Mouse (Mus musculus): ENCODE data around the gene Fbxo27. TPM values are rescaled to one million over a fixed set of nuclear protein-coding genes. Genes with fewer than 3 reads are reported as not detected.

Gene Fbxo27
- polyA plus RNA-seq, 1 experiment from 2014 or later: 4.3 TPM

DNA sequence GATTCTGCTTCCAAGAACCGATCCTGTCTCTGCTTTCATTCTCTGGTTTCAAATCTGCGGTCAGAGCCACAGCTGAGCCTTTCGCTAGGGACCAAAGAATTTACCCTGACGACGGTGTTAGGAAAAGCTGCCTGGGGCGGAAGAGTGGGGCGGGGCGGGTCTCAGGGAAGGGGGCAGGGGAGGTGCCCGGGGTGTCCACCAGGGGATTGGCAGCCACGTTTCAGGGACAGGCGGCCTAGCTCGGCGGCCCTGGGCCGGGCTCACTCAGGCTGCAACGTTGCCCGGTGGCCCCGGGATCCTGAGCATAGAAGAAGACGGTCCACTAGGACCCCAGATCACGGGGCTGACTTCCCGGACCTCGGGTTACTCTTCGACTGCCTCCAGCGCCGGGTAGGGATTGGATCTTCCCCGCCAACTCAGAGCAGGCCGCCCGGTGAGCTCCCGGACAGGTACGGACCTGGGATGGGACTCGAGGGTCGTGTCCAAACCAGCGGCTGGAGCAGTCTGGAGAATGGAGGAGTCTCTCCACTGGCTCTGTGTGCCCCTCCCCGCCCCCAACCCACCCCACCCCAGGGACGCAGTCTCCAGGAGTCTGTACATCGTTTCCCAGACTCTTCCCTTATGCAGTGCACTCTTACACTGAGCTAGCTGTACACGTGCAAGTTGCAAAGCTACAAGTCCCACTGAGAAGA is 24.1 kb downstream of the Fbxo27 start, which contains the start of gene Fbxo17:
TSS of gene Fbxo17 (plus strand) at position 215 of the 692 bp plus-strand sequence.
- DNase-seq (ENCODE audit: low spot score): peak; percentile 58
- ATAC-seq: peak; percentile 70
- WGBS: 3% methylated on average over 33 of the region's 36 CpGs
- Histone ChIP-seq H3K4me1 (ENCODE audit: control insufficient read depth, insufficient read depth, low read length) (no peaks in the 10 kb centered on the region), H3K36me3 (ENCODE audit: control insufficient read depth, insufficient read depth, low read length) (no peaks in the 10 kb centered on the region), H3K4me2 (ENCODE audit: low read length) (peak within 1 kb of the TSS; percentile 77), H3K4me3 (ENCODE audit: low read depth, low read length) (peak within 1 kb of the TSS; percentile 38), H3K9me3 (replicated peaks; ENCODE audit: control insufficient read depth, low read length) (no peaks in the 10 kb centered on the region), H3K27ac (ENCODE audit: low read depth, low read length) (no peak within 1 kb of the TSS), H3K27me3 (replicated peaks; ENCODE audit: control insufficient read depth, insufficient read depth, low read length) (no peaks in the 10 kb centered on the region), H3K9ac (ENCODE audit: low read length) (peak within 1 kb of the TSS; percentile 65)

DNA sequence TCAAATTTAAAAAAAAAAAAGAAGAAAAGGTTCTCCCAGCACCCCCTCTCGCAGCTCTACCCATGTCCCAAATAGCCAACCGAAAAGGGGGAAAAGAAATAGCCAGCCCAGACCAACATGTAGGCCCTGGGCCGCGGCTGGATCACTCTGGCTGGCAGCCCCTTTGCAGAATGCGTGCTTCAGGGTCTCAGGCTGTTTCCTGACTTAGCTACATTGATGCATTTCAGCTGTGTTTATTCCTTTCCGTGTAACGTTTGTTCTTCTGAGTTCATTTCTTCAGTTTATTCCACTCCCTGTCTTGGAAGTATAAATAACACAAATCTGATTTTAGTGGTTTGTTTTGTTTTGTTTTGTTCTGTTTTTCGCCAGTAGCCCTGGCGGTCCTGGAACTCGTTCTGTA is 25.1 kb downstream of the Fbxo27 start:
- Histone ChIP-seq H3K4me1 (ENCODE audit: control insufficient read depth, insufficient read depth, low read length) (no peaks in the 10 kb centered on the region), H3K9ac (ENCODE audit: low read length) (no peak overlapping the region), H3K27ac (ENCODE audit: low read depth, low read length) (no peak overlapping the region), H3K27me3 (replicated peaks; ENCODE audit: control insufficient read depth, insufficient read depth, low read length) (no peaks in the 10 kb centered on the region), H3K9me3 (replicated peaks; ENCODE audit: control insufficient read depth, low read length) (no peaks in the 10 kb centered on the region), H3K36me3 (ENCODE audit: control insufficient read depth, insufficient read depth, low read length) (no peaks in the 10 kb centered on the region), H3K4me3 (ENCODE audit: low read depth, low read length) (no peak overlapping the region), H3K4me2 (ENCODE audit: low read length) (no peak overlapping the region)
- DNase-seq (ENCODE audit: low spot score) (no peak), ATAC-seq (no peak)
- 89% methylated on average over 10 of the region's 10 CpGs for WGBS

DNA sequence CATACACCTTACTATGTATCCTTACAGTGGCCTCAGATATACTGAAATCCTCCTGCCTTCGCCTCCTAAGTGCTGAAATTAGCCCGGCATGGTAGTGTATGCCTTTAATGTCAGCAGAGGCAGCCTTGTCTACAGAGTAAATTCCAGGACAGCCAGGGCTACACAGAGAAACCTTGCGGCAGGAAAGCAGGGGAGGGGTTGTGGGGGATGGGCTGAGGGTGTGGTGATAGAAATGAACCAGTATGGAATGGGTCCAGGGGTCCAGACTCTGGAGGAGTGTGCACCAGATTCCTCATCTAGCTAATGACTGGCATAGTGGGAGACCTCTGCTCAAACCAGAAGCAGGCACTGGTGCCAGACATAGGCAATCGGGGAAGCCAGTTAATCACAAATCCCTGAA is 26.5 kb downstream of the Fbxo27 start:
- Histone ChIP-seq H3K27me3 (replicated peaks; ENCODE audit: control insufficient read depth, insufficient read depth, low read length) (no peaks in the 10 kb centered on the region), H3K4me3 (ENCODE audit: low read depth, low read length) (no peak overlapping the region), H3K9ac (ENCODE audit: low read length) (no peak overlapping the region), H3K9me3 (replicated peaks; ENCODE audit: control insufficient read depth, low read length) (no peaks in the 10 kb centered on the region), H3K4me1 (ENCODE audit: control insufficient read depth, insufficient read depth, low read length) (no peaks in the 10 kb centered on the region), H3K27ac (ENCODE audit: low read depth, low read length) (no peak overlapping the region), H3K36me3 (ENCODE audit: control insufficient read depth, insufficient read depth, low read length) (no peaks in the 10 kb centered on the region), H3K4me2 (ENCODE audit: low read length) (no peak overlapping the region)
- WGBS: 61% methylated on average over 4 of the region's 4 CpGs
- no peak for DNase-seq (ENCODE audit: low spot score)
- ATAC-seq: no peak

DNA sequence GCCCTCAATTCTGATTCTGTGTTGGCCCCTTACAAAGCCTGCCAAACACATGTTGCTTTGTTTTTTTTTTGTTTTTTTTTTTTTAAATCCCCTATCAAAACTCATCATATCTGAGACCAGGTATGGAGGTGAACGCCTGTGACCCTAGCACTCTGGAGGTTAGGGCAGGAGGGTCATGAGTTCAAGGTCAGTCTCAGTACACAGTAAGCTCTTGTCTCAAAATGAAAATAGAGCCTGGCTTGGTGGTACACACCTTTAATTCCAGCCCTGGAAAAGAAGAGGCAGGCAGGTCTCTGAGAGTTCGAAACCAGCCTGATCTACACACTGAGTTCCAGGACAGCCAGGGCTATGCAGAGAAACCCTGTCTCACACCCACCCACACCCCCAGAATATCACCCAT is 27.0 kb downstream of the Fbxo27 start:
- H3K36me3 ChIP-seq (ENCODE audit: control insufficient read depth, insufficient read depth, low read length): no peaks in the 10 kb centered on the region
- no peaks in the 10 kb centered on the region for H3K27me3 ChIP-seq (replicated peaks; ENCODE audit: control insufficient read depth, insufficient read depth, low read length)
- H3K4me1 ChIP-seq (ENCODE audit: control insufficient read depth, insufficient read depth, low read length): no peaks in the 10 kb centered on the region
- H3K4me3 ChIP-seq (ENCODE audit: low read depth, low read length): no peak overlapping the region
- 86% methylated on average over 2 of the region's 2 CpGs for WGBS
- H3K27ac ChIP-seq (ENCODE audit: low read depth, low read length): no peak overlapping the region
- H3K9ac ChIP-seq (ENCODE audit: low read length): no peak overlapping the region
- ATAC-seq (no peak), DNase-seq (ENCODE audit: low spot score) (no peak)
- H3K4me2 ChIP-seq (ENCODE audit: low read length): no peak overlapping the region
- H3K9me3 ChIP-seq (replicated peaks; ENCODE audit: control insufficient read depth, low read length): no peaks in the 10 kb centered on the region

DNA sequence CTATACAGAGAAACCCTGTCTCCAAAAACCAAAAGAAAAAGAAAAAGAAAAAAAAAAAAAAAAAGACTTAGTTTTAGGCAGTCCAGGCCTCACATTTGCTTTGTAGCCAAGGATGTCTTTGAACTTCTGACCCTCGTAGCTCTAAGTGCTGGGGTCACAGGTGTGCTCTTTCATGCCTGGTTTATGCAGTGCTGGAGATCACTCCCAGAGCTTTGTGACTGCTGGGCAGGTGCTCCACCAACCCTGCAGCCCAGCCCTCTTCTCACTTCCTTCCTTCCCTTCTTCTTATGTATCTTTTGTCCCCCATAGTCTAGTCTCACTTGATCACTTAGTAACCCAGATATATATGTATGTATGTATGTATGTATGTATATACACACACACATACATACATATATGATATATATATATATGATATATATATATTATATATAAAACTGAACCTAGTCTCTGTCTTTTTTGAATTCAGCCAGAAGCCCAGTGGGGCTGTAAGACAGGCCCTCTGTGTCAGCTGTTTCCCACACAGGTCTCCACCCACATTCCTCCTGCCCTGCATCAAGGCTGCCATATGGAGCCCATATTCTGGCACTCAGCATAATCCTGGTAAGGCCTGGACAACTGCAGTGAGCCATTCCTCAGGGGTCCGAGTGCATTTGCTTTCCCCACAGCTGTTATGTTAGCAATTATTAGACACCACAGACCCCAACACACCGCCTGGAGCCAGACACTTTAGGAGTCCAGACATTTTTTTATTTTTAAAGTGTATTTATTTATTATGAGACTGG is 28.3 kb downstream of the Fbxo27 start:
- no peak overlapping the region for H3K4me2 ChIP-seq (ENCODE audit: low read length)
- H3K4me1 ChIP-seq (ENCODE audit: control insufficient read depth, insufficient read depth, low read length): no peaks in the 10 kb centered on the region
- no peak for DNase-seq (ENCODE audit: low spot score)
- no peaks in the 10 kb centered on the region for H3K27me3 ChIP-seq (replicated peaks; ENCODE audit: control insufficient read depth, insufficient read depth, low read length)
- no peaks in the 10 kb centered on the region for H3K36me3 ChIP-seq (ENCODE audit: control insufficient read depth, insufficient read depth, low read length)
- 89% methylated on average over 3 of the region's 3 CpGs for WGBS
- no peak overlapping the region for H3K9ac ChIP-seq (ENCODE audit: low read length)
- no peaks in the 10 kb centered on the region for H3K9me3 ChIP-seq (replicated peaks; ENCODE audit: control insufficient read depth, low read length)
- ATAC-seq: no peak
- H3K4me3 ChIP-seq (ENCODE audit: low read depth, low read length): no peak overlapping the region
- H3K27ac ChIP-seq (ENCODE audit: low read depth, low read length): no peak overlapping the region

DNA sequence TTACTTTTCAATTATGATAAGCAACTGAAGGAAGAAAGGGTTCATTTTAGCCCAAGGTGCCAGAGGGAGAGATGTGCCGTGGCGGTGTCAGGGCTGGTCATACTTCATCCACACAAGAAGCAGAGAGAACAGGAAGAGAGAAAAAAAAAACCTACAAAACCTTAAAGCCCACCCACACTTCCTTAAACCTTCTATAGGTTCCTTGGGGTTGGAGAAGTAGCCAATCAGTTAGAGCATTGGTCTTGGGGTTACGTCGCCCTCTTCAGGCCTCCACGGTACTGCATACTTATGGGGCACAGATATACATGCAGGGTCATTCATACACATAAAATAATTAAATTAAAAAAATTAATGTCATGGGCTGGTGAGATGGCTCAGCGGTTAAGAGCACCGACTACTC is 29.4 kb downstream of the Fbxo27 start:
- no peaks in the 10 kb centered on the region for H3K9me3 ChIP-seq (replicated peaks; ENCODE audit: control insufficient read depth, low read length)
- H3K4me1 ChIP-seq (ENCODE audit: control insufficient read depth, insufficient read depth, low read length): no peaks in the 10 kb centered on the region
- ATAC-seq (no peak), DNase-seq (ENCODE audit: low spot score) (no peak)
- H3K27ac ChIP-seq (ENCODE audit: low read depth, low read length): no peak overlapping the region
- no peak overlapping the region for H3K9ac ChIP-seq (ENCODE audit: low read length)
- H3K36me3 ChIP-seq (ENCODE audit: control insufficient read depth, insufficient read depth, low read length): no peaks in the 10 kb centered on the region
- no peak overlapping the region for H3K4me2 ChIP-seq (ENCODE audit: low read length)
- 95% methylated on average over 7 of the region's 7 CpGs for WGBS
- H3K27me3 ChIP-seq (replicated peaks; ENCODE audit: control insufficient read depth, insufficient read depth, low read length): no peaks in the 10 kb centered on the region
- H3K4me3 ChIP-seq (ENCODE audit: low read depth, low read length): no peak overlapping the region

DNA sequence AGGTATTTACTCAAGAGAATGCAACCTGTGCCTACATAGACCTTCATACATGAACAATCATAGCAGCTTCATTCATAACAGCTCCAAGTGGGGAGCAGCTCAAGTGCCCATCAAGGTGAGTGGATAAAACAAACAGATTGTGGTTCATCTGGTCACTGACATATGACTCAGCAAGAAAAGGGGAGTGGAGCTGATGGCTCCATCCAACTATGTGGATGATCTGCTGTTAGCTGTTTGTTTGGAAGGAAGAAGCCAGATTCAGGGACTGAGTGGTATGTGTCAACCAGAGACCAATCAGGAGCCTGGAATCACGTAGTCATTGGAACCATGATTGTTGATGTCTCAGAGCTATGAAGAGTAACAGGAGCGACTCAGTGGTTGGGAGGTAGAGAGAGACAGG is 32.0 kb downstream of the Fbxo27 start:
- no peaks in the 10 kb centered on the region for H3K4me1 ChIP-seq (ENCODE audit: control insufficient read depth, insufficient read depth, low read length)
- H3K4me3 ChIP-seq (ENCODE audit: low read depth, low read length): no peak overlapping the region
- H3K4me2 ChIP-seq (ENCODE audit: low read length): no peak overlapping the region
- H3K27me3 ChIP-seq (replicated peaks; ENCODE audit: control insufficient read depth, insufficient read depth, low read length): no peaks in the 10 kb centered on the region
- no peaks in the 10 kb centered on the region for H3K36me3 ChIP-seq (ENCODE audit: control insufficient read depth, insufficient read depth, low read length)
- no peak for ATAC-seq
- H3K9ac ChIP-seq (ENCODE audit: low read length): no peak overlapping the region
- 86% methylated on average over 2 of the region's 2 CpGs for WGBS
- H3K27ac ChIP-seq (ENCODE audit: low read depth, low read length): no peak overlapping the region
- DNase-seq (ENCODE audit: low spot score): no peak
- H3K9me3 ChIP-seq (replicated peaks; ENCODE audit: control insufficient read depth, low read length): no peaks in the 10 kb centered on the region

DNA sequence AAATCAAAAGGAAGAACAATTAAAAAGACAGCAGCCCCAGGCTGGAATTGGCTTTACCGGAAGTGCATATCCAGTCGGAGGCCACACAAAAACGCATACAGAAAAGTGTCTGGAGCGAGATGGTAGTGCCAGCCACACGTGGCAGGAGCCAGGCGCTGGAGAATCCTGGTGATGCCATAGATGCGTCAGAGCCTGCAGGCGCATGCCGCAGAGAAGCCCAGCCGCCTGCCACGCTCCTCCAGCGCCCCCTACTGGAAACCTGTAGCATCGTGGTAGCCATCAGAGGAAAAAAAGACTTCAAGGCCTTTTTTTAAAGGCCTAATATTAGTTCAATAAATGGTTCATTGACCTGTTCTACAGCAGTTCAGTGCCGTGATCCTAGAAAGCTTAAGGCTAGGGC is 34.0 kb downstream of the Fbxo27 start:
- Histone ChIP-seq H3K27ac (ENCODE audit: low read depth, low read length) (no peak overlapping the region), H3K4me3 (ENCODE audit: low read depth, low read length) (no peak overlapping the region)

More for the DNA sequence above, 34.0 kb downstream of the Fbxo27 start:
- Histone ChIP-seq H3K27me3 (replicated peaks; ENCODE audit: control insufficient read depth, insufficient read depth, low read length) (no peaks in the 10 kb centered on the region), H3K4me2 (ENCODE audit: low read length) (no peak overlapping the region), H3K9ac (ENCODE audit: low read length) (no peak overlapping the region), H3K4me1 (ENCODE audit: control insufficient read depth, insufficient read depth, low read length) (no peaks in the 10 kb centered on the region), H3K36me3 (ENCODE audit: control insufficient read depth, insufficient read depth, low read length) (no peaks in the 10 kb centered on the region), H3K9me3 (replicated peaks; ENCODE audit: control insufficient read depth, low read length) (no peaks in the 10 kb centered on the region)
- peak; percentile 90 for DNase-seq (ENCODE audit: low spot score)
- peak; percentile 75 for ATAC-seq
- 7% methylated on average over 14 of the region's 14 CpGs for WGBS

All from forebrain, embryonic 14.5 days (tissue).